Mouse (Mus musculus) thymus, adult 2 months (tissue): ENCODE results near the gene Gpc6.

Source experiments
- CTCF ChIP-seq: fragments of 200-500 bp; IDR thresholded peaks from 2 replicates; pipeline ENCODE4 v1.5.1; 2012; ENCODE audit warnings: mild to moderate bottlenecking, control low read depth, low read length, moderate library complexity, borderline replicate concordance; ENCODE audit not compliant: control insufficient read depth, poor library complexity, insufficient read depth; ENCODE audit errors: extremely low read depth
- POLR2A ChIP-seq: fragments of 200-500 bp; IDR thresholded peaks from 2 replicates; pipeline ENCODE4 v1.6.1; 2012; ENCODE audit warnings: mild to moderate bottlenecking, low read length, control low read depth, moderate library complexity; ENCODE audit not compliant: control insufficient read depth, poor library complexity, insufficient read depth; ENCODE audit errors: extremely low read depth

- TF ChIP-seq CTCF (no peak), POLR2A (no peak)
These were observed 883.2 kb downstream of the Gpc6 start for GRCm38 (mm10) chr14:117808326-117808725.
